Mouse (Mus musculus) heart, adult 11 months (tissue): ENCODE data around the gene Rad51b.

Source experiments
- DNase-seq: peaks from one replicate; pipeline ENCODE4 v3.0.0; 2022

The Rad51b gene

DNA sequence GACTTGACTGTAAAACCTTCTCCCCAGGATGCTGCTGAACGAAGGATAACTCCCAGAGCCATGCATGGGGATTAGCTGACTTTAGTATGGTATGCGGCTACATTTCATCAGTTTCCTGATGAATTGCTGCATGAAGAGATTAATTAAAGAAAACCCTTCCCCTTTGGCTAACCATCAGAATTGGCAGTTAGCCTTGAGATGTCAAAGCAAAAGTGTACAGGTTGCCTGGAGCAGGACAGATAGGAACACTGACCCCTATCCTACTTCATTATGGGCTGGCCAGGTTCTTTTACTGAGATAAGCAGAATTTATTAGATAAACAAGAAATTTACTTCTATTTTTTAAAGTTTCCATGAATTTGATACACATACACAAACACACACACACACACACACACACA lies 85.3 kb downstream of the Rad51b start:
- DNase-seq, result no peak

DNA sequence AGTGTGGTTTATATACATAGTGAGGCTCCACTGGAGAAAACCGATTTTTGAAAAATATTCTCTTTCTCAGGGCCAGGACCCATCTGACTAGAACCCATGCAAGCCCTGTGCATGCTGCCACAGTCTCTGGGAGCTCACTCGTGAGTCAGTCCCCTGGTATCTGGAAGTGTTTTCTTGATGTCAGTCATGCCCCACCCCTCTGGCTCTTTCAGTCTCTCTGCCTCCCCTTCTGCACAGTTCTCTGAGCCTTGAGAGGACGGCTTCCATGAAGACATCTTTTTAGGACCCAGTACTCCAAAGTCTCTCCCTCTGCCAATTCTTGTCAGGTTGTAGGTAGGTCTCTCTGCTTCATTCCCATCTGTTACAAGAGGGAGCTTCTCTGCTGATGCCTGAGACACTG lies 86.5 kb downstream of the Rad51b start:
- DNase-seq, result no peak

DNA sequence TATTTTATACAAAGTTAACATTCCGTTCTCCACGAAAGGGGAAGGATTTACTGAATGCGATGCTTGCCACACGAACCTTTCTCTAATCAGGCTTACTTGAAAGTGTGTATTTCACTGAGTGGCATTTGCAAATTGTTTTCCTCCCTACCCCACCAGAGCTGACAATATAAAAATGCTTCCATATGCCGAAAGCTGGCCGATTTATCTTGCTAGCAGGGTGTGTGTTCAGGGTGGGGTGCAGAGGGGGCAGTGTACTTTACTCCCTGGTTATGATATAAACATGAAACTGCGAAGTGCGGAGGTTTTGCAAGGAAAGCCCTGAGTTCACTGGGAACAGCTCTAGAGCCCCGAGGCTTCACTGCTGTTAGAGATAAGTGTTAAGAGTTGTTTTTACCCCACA lies 87.7 kb downstream of the Rad51b start:
- no peak for DNase-seq

DNA sequence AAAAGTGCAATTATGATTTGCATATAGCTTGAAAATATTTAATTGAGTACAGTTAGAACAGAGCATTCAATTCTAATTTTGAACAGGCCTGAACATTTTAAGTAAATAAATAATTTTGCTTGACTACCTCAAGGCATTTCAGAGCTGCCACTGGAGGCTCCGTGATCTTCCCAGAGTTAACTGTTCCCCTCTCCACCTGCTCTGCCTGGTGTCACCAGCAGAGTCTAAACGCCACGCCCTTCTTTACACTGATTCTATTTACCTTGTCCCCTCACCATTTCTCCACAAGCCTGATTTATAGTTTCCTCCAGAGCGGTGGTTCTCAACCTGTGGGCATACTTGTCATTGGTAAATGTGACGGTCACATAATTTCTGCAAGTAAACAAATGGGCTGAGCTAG lies 88.1 kb downstream of the Rad51b start:
- DNase-seq, result no peak

DNA sequence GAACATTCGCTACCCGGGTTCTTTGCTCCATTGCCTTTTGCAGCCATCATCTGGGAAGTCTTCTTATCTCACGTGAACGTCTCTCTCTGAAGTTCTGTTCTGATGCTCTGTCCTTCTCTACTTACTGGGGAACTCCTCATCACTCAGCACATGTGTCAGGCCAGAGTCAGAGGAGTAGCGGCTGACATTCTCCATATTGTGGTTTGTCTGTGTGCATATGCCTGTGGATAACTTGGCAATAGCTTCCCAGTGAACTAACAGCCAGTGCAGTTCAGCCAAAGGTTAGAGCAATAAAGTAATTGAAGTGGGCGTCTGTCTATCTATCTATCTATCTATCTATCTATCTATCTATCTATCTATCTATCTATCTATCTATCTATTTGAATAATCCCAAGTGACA lies 90.8 kb downstream of the Rad51b start:
- no peak for DNase-seq

DNA sequence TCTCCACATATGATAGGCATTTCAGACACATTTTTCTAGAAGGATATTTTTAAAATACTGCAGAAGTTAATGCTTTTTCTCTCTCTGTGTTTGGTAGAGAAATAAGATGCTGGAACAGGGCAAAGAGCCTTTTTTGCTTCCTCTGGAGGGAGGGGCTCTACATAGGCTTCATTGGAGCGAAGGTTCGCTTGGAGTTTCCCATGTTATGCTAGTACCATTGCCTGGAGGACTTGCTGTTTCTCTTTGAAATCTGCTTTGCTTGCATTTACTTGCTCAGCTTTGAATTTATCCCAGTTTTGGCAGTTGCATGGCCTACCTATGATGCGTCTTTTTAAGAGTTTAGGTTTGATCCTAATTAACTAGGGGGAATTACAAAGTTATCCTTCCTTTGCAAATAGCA lies 92.2 kb downstream of the Rad51b start:
- no peak for DNase-seq

DNA sequence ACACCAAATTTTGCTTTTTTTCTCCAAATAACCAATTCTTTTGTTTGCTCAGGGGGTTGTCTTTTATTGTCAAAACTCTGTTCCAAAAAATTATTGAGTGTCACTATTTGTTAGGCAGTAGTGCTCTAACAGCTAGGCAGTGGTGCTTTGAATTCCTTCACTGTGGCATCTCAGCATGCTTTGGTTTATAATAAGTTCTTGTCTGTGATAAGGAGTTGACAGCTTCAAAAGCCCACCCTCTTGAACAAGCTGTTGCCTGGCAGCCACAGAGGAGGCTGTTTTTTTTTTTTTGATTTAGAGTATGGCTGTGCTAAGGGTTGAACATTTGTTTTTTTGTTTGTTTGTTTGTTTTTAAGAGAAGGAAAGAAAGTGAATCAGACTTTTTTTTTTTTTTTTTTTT lies 92.9 kb downstream of the Rad51b start:
- peak; percentile 87 for DNase-seq

DNA sequence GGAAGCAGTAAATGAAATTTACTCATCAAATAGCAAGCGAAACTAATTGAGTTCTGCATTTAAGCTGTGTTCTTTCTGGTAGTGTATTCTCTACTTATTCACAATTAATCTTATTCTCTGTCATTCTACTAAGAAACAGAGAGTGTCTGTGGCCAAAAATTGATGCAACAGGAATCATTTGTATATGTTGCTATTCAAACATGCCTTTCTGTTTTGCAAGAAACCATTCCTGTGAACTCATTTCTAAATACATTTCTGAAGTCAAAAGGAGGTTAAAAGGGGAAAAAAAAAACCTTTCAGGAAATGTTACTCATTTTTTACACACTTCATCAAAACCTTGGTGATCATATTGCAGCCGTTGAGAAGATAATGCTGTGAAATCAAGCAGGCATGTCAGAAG lies 96.6 kb downstream of the Rad51b start:
- DNase-seq, result no peak

DNA sequence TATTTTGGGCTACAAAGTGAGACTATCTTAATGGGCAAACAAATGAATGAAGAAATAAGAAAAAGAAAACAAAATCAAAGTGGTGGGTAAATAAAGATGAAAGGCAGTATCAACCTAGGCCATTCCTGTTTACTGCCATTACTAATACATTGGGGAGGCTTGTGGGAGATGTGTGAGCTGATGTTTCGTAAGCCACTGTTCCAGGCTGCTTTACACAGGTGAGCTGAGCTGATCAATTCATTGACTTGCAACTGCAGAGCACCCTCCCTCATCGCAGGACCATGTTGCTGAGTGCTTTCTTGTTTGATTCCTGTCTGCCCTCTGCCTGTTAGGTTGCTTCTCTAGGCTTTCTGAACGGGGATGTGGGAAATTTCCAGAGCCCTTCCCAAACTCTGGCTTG lies 106.9 kb downstream of the Rad51b start:
- no peak for DNase-seq

DNA sequence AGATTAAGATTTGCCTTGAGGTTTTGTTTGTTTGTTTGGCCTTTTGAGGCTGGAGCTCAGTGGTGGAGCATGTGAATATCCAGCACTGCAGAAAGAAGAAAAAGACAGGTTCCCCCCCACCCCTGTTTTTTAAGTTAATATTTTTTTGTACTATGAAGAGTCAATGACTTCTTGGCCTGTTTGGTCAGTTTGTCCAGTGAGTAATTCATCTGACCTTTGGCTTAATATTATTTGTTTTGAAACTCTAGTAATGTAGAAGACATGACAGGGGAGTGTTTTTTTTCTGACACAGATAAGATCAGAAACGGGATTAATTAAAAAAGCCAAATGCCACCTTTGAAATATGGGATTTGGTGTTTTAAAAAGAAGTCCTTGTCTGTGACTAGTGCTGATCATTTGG lies 107.4 kb downstream of the Rad51b start:
- no peak for DNase-seq

DNA sequence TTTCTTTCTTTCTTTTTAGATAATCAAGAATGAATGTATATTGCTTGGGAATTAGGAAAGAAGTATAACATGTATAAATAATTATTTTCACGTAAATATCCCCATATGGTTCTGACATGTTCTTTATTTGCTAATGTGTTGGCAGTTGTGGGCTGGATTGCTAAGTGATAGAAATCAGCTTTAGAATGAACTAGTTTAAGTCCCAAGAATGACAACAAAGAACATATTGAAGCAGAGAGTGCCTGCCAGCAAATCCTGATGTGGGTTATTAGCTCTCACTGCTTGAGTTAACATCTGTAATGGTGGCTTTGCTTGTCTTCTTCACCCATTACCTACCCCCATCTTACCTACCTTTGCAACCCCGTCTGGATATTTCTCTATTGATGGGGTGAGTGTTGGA lies 111.6 kb downstream of the Rad51b start:
- no peak for DNase-seq

DNA sequence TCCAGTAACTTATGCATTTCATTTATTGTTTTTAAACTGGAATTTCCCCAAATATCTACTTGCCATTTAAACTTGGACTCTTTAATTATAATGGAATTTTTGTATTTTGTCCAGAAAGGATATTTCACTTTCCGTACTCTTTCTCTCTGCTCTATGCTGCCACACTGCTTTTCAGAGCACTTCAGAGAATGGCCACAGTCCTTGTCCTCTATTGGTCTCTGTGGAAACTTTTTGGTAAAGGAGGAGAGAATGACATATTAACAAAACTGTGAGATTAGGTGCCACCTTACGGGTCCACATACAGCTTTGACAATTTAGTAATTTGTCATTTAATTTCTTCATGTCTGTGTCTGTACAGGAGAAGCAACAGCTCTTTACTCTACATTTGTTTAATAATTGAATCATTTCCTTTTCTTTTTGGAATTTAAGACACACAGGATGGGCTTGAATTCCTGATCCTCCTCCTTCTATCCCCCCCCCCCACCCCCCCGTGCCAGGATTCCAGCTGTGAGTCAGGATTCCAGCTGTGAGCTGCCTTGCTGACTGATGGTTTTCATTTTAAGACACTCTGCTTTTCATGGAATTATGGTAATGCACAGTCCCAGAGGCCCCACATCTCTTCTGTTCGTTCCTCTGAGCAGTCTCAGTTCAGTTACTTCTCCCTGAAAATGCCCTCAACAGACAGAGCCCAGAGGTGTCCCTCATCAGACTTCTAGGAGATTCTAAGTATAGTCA lies 112.2 kb downstream of the Rad51b start:
- no peak for DNase-seq

DNA sequence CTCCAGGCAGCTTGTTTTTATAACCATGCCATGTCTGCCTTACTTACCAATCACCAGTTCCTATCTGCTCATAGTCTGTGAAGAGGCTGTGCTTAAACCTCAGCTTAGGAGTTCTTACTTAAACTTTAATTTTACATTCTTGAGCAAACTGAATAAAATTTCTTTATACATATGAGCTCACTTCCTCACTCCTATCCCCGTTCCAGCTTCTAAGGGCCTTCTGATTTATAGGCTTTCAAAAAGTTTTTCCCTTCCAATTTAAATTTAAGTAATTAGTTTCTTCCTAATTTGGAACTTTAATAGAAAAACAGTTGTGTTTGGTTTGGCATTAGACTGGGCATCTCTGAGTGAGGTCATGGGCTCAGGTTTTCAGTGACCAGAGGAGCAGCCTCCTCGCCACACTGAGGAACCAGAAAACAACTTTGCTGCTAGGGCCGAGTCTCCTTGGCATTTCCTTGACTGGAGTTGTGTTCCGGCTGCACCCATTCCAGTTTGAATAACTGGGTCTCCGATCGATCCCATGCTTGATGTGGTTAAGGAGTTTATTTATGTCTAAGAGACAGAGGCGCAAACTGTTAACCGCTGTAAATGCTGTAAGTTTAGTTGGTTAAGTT lies 115.9 kb downstream of the Rad51b start:
- peak; percentile 61 for DNase-seq

DNA sequence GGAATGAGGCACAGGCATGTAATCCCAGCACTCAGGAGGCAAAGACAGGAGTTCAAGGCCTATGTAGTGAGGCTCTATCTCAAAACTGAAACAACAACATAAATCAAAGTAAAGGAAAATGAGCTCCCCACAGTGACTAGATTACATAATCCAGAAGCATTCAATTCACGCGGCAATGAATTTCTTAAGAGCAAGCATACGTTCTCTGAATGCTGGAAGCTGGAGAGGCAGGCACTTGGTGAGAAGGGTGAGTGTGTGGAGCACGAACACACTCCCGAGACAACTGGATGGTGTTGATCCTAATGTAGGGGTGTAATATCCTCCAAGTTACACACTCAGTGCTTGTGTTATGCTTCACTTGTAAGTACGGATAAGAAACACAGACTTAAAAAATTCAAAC lies 120.3 kb downstream of the Rad51b start:
- no peak for DNase-seq

DNA sequence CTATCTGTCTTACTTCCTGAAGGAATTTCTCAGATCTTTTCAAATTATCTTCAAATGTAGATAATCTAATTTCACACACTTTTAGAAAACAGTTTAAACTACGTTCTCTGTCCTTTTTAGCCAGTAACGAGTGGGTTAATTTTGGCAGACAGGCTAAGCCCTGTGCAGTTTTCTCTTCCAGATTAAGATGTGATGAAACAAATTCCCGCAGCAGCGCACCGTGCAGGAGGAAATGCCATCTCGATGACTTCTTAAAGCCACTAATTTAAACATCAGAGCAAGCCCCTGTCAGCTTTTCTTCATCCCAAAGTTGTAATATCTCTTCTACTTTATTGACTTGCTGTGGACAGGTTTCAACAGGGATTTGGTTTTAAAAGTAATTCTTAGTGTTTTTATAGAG lies 123.5 kb downstream of the Rad51b start:
- no peak for DNase-seq

DNA sequence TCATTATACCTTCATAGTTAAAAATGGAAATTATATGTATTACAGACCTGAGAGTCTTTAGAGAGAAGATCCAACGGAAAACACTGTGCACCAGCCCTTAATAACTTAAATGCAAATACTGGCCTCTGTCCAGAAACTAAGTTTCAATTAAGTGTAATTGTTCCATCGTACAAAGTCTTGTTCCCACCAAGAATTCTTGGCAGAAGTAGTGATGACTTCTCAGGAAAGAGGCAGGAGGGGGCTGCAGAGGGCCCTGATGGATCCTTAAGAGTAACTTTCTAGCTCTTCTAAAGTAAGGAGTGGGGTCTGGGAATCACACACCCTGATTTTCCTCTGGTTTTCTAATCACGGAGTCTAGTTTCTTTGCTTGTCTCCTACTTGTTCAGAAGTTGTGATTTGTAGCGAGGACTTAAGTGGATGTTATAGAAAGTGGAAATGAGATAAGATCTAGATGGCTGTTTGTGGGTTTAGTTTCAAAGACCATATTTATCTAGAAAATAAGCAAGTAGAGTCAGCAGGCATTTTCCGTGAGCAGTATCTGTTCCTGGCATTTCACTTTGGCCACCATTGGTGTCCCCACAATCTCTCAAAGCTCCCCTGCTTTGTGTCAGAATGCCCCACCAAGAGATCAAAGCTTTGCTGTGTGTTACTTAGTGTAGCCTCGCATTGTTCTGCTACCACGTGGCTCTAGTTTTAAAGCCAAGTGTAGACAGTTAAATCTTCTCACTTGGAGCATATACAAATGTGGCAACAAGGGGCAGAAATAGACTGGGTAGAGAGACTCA lies 132.6 kb downstream of the Rad51b start:
- DNase-seq, result no peak

DNA sequence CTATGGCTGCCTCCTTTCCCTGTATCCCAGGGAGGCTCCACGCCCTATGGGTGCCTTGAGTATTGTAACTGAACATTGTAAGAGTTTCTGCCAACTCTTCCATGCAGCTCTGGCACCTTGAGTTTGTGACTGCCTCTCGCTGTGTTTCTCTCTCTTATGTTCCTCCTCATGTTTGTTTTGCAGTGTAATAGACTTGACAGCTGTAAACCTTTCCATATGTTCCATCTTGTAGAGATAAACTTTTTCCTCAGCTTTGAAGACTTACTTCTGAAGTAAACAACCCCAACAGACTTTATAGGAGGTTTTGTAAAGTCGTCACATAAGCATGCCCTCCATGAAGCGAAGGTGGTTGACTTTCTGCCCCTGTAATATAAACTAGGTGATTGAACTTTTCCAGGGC lies 134.1 kb downstream of the Rad51b start:
- no peak for DNase-seq

DNA sequence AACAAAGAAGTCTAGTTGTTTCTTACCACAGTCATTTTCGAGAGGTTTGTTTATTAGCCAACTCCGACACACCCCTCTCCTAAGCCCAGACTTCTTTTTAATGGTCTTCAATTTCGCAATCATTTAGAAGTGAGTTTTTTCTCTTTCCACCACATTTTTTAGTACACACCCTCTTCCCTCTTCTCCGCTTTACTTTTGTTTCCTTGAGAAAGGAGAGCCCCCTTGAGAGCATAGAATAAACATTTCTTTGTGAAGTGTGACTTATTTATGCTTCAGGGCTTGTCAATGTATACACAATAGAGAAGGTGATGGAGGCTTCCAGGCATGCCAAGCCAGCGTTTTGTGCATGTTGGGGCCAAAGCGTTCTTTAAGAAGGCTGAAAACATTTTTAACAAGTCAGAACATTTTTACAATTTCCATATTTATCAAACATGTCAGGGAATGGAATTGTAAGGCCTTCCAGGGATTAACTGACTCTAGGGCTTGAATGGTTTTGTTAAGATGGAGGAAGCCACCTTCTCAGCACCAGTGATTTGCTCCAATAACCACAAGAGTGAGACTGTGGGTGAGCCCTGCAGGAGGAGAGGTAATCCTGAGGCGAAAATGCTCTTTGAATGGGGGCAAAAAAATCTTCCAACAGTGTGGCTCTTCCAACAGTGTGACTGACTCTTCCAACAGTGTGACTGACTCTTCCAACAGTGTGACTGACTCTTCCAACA lies 136.8 kb downstream of the Rad51b start:
- DNase-seq, result no peak

DNA sequence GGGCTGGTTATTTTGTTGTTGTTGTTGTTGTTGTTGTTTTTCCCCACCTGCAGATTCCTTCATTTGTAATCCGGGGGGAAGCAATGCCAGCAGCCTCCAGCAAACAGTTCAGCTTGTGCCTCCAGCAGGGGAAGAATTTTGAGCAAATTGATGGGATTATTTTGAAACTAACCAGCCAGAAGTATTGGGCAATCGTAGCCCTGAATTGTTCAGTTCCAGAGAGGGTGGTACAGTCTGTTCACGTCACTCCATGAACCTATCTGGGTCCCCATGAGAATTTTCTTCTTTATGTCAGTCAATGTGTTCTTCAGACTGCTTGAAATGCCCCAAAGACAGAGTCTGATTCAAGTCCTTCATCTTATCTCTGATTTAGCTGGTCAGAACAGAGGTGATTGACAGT lies 138.4 kb downstream of the Rad51b start:
- DNase-seq, result no peak

DNA sequence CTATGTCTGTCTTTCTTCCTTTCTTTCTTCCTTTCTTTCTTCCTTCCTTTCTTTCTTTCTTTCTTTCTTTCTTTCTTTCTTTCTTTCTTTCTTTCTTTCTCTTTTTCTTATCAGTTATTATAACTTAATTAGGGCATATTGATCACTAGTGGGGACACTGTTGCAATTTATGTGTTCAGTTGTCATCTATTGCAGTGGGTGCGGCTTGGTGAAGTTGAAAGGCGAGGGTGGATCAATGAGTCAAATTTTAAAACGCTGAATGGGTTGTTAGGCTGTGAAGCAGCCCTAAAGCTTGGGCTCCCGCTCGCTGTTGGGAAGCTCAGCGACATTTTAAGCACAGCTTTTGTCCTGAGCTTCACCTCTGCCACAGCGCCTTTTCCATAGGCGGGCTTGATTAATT lies 139.0 kb downstream of the Rad51b start:
- no peak for DNase-seq

DNA sequence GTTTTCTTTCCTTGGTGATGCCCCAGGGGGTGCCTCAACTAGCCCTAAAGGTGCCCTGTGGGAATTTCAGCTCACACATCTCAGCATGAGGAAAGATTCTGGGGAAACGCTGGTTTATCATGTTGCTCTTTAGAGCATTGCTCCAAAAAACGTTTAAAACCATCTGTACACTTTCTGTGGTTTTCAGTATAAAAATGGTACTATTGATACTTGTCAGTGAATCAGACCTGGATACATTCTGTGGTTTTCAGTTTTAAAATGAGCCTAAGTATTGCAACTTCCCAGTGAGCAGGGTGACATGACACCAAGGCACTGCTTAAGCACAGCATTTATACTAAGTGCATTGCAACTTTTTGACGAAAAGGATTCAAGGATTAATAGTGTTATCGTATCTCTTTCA lies 139.8 kb downstream of the Rad51b start:
- DNase-seq, result no peak

DNA sequence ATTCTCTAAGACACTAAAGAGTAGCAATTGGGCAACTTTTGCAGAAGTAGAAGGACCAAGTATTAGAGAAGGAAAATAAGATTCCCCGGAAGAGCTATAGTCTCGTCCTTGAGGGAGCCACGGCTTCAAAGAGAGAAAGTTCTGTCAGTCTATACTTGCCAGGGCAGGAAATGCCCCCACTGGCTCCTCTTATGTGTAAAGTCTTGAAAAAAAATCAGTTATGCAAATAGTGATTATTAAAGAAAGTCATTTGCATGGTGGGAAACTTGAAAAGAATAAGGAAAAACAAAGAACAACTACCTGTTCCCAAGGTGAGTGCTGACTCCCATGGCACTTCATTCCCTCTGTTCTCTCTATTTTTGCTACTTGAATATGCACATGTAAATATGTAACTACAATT lies 140.5 kb downstream of the Rad51b start:
- DNase-seq, result no peak

DNA sequence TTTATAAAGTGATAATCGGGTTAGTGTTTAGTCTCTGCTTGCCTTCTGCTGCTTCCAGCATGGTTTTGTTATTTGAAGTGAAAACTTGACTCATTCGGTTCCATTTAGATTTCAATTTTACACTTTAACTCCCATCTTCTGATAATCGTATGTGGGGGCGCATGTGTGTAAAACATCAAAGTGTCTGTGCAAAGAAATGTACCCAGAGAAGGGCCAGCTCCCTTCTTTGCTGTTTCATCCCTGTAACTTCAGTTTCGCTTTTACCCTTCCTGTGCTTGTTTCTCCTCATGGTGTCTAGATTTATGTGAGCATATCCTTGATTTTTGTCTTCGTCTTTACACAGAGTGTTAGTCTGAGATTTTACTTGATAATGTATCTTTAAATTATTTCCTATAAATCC lies 142.9 kb downstream of the Rad51b start:
- DNase-seq, result no peak
